Mouse (Mus musculus): Measurements from ENCODE around the gene Cstf3.

DNA sequence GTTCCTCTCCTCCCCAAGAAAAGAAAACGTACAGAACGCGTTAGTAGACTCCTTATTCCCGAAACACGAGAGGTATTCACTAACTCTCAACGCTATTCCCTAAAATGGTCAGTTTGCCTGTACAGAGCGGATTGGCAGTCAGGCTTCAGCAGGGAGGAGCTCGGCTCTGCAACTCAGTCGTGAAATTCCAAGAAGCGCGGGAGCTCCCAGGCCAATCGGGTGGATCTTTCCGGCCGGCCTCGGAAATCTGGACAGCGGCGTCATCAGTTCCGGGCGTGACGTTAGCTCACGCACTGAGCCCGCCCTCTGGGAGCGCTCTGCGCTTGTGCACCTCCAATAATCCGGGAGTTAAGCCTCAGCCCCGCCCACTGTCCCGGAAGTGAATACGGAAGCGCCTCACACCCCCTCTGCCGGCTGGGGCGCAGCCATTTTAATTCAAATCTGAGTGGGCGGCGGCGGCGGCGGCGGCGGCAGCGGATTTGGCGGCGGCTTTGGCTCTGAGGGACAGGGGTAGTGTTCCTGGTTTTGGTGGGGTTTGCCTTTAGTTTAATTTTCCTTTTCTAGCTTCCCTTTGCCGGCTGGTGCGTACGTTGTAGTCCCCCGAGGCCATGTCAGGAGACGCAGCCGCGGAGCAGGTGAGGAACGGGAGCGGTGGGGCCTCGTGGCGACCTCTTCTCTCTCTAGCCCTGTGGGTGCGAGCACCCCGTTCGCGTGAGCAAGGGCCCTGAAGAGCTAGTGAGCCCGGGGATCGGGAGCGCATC, at the start of gene Cstf3:
- TF ChIP-seq CTCF (IDR thresholded peaks at IDR 0.05; ENCODE audit: extremely low read depth, insufficient read depth, low read length), result no peak
- TF ChIP-seq POLR2A (IDR thresholded peaks at IDR 0.05; ENCODE audit: extremely low read depth, insufficient read depth, low read length), result peak; percentile 33; the same call in 1 of the 2 replicates

All from cortical plate, adult 2 months (tissue).